Comparison of ENCODE assay signal across 27 mouse cellular contexts in the genomic region with DNA sequence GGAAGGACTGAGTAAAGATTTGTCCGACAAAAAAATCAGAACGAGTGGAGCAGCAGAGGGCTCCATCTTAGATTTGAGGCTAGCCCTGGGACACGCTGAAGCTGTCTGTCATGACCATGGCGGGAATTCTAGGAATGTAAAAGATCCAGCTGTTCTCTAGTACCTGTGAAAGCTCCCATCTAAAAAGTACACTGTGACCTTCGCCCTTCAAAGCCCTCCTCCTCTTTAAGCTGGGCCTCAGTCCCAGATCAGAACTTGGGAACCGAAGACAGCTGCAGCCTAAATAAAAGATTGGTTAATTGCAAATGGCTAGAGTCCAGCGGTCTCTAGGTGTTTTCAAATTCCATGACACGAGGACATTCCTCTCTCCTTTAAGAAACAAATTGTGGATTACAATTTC.
DNase-seq lines count a peak whose midpoint lies in the region; ATAC-seq and TF ChIP-seq lines count a peak whose summit lies in the region.
"Had no signal": no experiment of that assay in that cellular context is flagged by ENCODE, and none has a peak within 500 bp of the region (broad histone marks: within the 10 kb centered on the region; RNA-seq: fewer than 3 reads in every experiment).

No protein-coding gene starts in this region.

- no peak for DNase-seq in stomach, postnatal 0 days (ENCODE audit: low spot score)
- peak; percentile 32 for DNase-seq in brain, embryonic 14.5 days (ENCODE audit: low read depth)
- DNase-seq in right cerebral cortex, postnatal 25 days = no peak
- DNase-seq in testis, postnatal 14 days (ENCODE audit: low spot score) = no peak
- DNase-seq: adrenal gland, adult 2 months; adrenal gland, postnatal 14 days; cerebellum, adult 11-12 months; cerebellum, adult 8-10 months; cerebellum, postnatal 10 days; cerebellum, postnatal 36 days; embryo, embryonic 11 days; gastrocnemius, postnatal 10 days; gastrocnemius, postnatal 36 days; heart, postnatal 10 days; heart, postnatal 36 days had no signal

- H3K27me3 ChIP-seq in intestine, embryonic 15.5 days (replicated peaks) = no peaks in the 10 kb centered on the region
- no peaks in the 10 kb centered on the region for H3K27me3 ChIP-seq in intestine, postnatal 0 days (replicated peaks; ENCODE audit: control insufficient read depth, insufficient read depth, low read length)
- H3K27me3 ChIP-seq in stomach, embryonic 14.5 days (ENCODE audit: control insufficient read depth, insufficient read depth, low read length) = no peaks in the 10 kb centered on the region
- no peaks in the 10 kb centered on the region for H3K27me3 ChIP-seq in stomach, postnatal 0 days (ENCODE audit: control insufficient read depth, insufficient read depth, low read length)
- H3K27me3 ChIP-seq: forebrain, embryonic 13.5 days; heart, embryonic 12.5 days; heart, embryonic 15.5 days had no signal

- H3K9ac ChIP-seq in intestine, embryonic 15.5 days = no peak overlapping the region
- H3K9ac ChIP-seq in intestine, postnatal 0 days (ENCODE audit: low read depth, low read length) = no peak overlapping the region
- no peak overlapping the region for H3K9ac ChIP-seq in stomach, embryonic 14.5 days (replicated peaks; ENCODE audit: low read depth, low read length)
- H3K9ac ChIP-seq in stomach, postnatal 0 days (ENCODE audit: low read length) = no peak overlapping the region
- H3K9ac ChIP-seq: forebrain, embryonic 13.5 days; heart, embryonic 12.5 days; heart, embryonic 15.5 days; hindbrain, embryonic 13.5 days had no signal

- H3K4me3 ChIP-seq in intestine, embryonic 15.5 days (replicated peaks) = no peak overlapping the region
- H3K4me3 ChIP-seq in intestine, postnatal 0 days (ENCODE audit: low read depth, low read length) = no peak overlapping the region
- H3K4me3 ChIP-seq in stomach, embryonic 14.5 days (ENCODE audit: low read depth, low read length) = no peak overlapping the region
- no peak overlapping the region for H3K4me3 ChIP-seq in stomach, postnatal 0 days (ENCODE audit: low read depth, low read length)
- H3K4me3 ChIP-seq: forebrain, embryonic 10.5 days; forebrain, embryonic 13.5 days; heart, embryonic 12.5 days; heart, embryonic 15.5 days; hindbrain, embryonic 10.5 days; hindbrain, embryonic 13.5 days had no signal

- 43% methylated on average over 8 of the region's 8 CpGs for WGBS in intestine, embryonic 15.5 days
- WGBS in intestine, postnatal 0 days = 51% methylated on average over 8 of the region's 8 CpGs
- 26% methylated on average over 8 of the region's 8 CpGs for WGBS in stomach, embryonic 14.5 days
- 34% methylated on average over 8 of the region's 8 CpGs for WGBS in stomach, postnatal 0 days

- H3K4me2 ChIP-seq in intestine, embryonic 15.5 days (replicated peaks) = no peak overlapping the region
- no peak overlapping the region for H3K4me2 ChIP-seq in intestine, postnatal 0 days (replicated peaks; ENCODE audit: low read depth)
- H3K4me2 ChIP-seq in stomach, embryonic 14.5 days (replicated peaks; ENCODE audit: low read depth, low read length) = no peak overlapping the region
- H3K4me2 ChIP-seq in stomach, postnatal 0 days (replicated peaks; ENCODE audit: low read depth) = no peak overlapping the region
- H3K4me2 ChIP-seq: forebrain, embryonic 13.5 days; heart, embryonic 12.5 days; heart, embryonic 15.5 days; hindbrain, embryonic 13.5 days had no signal

- H3K4me1 ChIP-seq in intestine, embryonic 15.5 days (replicated peaks) = no peaks in the 10 kb centered on the region; the same call in 1 of the 2 replicates
- H3K4me1 ChIP-seq in intestine, postnatal 0 days (replicated peaks; ENCODE audit: control insufficient read depth, insufficient read depth, low read length) = no peaks in the 10 kb centered on the region
- peaks cover 5% of the 10 kb centered on the region; the same call in 1 of the 2 replicates for H3K4me1 ChIP-seq in stomach, embryonic 14.5 days (ENCODE audit: control insufficient read depth, insufficient read depth, low read length)
- no peaks in the 10 kb centered on the region for H3K4me1 ChIP-seq in stomach, postnatal 0 days (replicated peaks; ENCODE audit: control insufficient read depth, insufficient read depth)
- H3K4me1 ChIP-seq: hindbrain, embryonic 13.5 days had no signal

- no peak for TF ChIP-seq POLR2A in brain, embryonic 14.5 days (IDR thresholded peaks at IDR 0.05; ENCODE audit: borderline replicate concordance, extremely low read depth, insufficient read depth, insufficient read length, poor library complexity, severe bottlenecking)

- no peaks in the 10 kb centered on the region for H3K9me3 ChIP-seq in intestine, embryonic 15.5 days
- no peaks in the 10 kb centered on the region for H3K9me3 ChIP-seq in intestine, postnatal 0 days (ENCODE audit: control insufficient read depth)
- no peaks in the 10 kb centered on the region for H3K9me3 ChIP-seq in stomach, embryonic 14.5 days (ENCODE audit: control insufficient read depth, low read depth, low read length)
- H3K9me3 ChIP-seq in stomach, postnatal 0 days (ENCODE audit: control insufficient read depth, low read length) = no peaks in the 10 kb centered on the region
- H3K9me3 ChIP-seq: forebrain, embryonic 10.5 days; forebrain, embryonic 13.5 days; heart, embryonic 12.5 days; heart, embryonic 15.5 days; hindbrain, embryonic 10.5 days; hindbrain, embryonic 13.5 days had no signal

- no peaks in the 10 kb centered on the region for H3K36me3 ChIP-seq in intestine, embryonic 15.5 days
- no peaks in the 10 kb centered on the region for H3K36me3 ChIP-seq in intestine, postnatal 0 days (ENCODE audit: control insufficient read depth, insufficient read depth)
- H3K36me3 ChIP-seq in stomach, embryonic 14.5 days (ENCODE audit: control insufficient read depth, insufficient read depth, low read length) = no peaks in the 10 kb centered on the region
- no peaks in the 10 kb centered on the region for H3K36me3 ChIP-seq in stomach, postnatal 0 days (ENCODE audit: control insufficient read depth, insufficient read depth, low read length)
- H3K36me3 ChIP-seq: forebrain, embryonic 10.5 days; heart, embryonic 12.5 days; heart, embryonic 15.5 days; hindbrain, embryonic 10.5 days; hindbrain, embryonic 13.5 days had no signal

- no peak for TF ChIP-seq CTCF in intestine, postnatal 0 days (IDR thresholded peaks at IDR 0.05; ENCODE audit: low read depth)
- no peak for TF ChIP-seq CTCF in stomach, postnatal 0 days (IDR thresholded peaks at IDR 0.05; ENCODE audit: low read depth)
- TF ChIP-seq CTCF in brain, embryonic 14.5 days (IDR thresholded peaks at IDR 0.05; ENCODE audit: borderline replicate concordance, extremely low read depth, insufficient read depth, insufficient read length) = no peak

- no peak for TF ChIP-seq EP300 in stomach, postnatal 0 days (optimal IDR thresholded peaks at IDR 0.05)

- peak; percentile 28; the same call in 1 of the 2 replicates for ATAC-seq in intestine, embryonic 15.5 days
- no peak for ATAC-seq in intestine, postnatal 0 days
- no peak for ATAC-seq in stomach, embryonic 14.5 days (ENCODE audit: insufficient number of reproducible peaks, insufficient read depth, low FRiP score, low read depth)
- ATAC-seq in stomach, postnatal 0 days (ENCODE audit: low FRiP score, low TSS enrichment) = no peak
- ATAC-seq: CD4-positive, CD25-positive, alpha-beta regulatory T cell, adult 4 months; forebrain, embryonic 13.5 days; forebrain, embryonic 16.5 days; hindbrain, embryonic 16.5 days had no signal

- H3K27ac ChIP-seq in intestine, embryonic 15.5 days = no peak overlapping the region
- no peak overlapping the region for H3K27ac ChIP-seq in intestine, postnatal 0 days (ENCODE audit: low read depth, low read length)
- H3K27ac ChIP-seq in stomach, embryonic 14.5 days (ENCODE audit: low read length) = peak overlapping the region; percentile 21; the same call in 1 of the 2 replicates
- no peak overlapping the region for H3K27ac ChIP-seq in stomach, postnatal 0 days (replicated peaks)
- H3K27ac ChIP-seq: forebrain, embryonic 10.5 days; forebrain, embryonic 13.5 days; heart, embryonic 15.5 days; hindbrain, embryonic 10.5 days; hindbrain, embryonic 13.5 days had no signal
